Mouse (Mus musculus) cortical plate, adult 2 months (tissue): ENCODE data around the gene Sgsm1.

ENCODE experiments used
- CTCF ChIP-seq: fragments of 200-500 bp; IDR thresholded peaks from 2 replicates; pipeline ENCODE4 v1.5.1; 2011; ENCODE audit warnings: mild to moderate bottlenecking, control low read depth, low read length; ENCODE audit not compliant: insufficient read depth; ENCODE audit errors: extremely low read depth
- POLR2A ChIP-seq: fragments of 200-500 bp; IDR thresholded peaks from 2 replicates; pipeline ENCODE4 v1.6.1; 2011; ENCODE audit warnings: mild to moderate bottlenecking, low read length, control low read depth; ENCODE audit not compliant: insufficient read depth; ENCODE audit errors: extremely low read depth

GRCm38 (mm10) chr5:113214455-113214854 lies 96.1 kb downstream of the Sgsm1 start:
- TF ChIP-seq POLR2A (no peak), CTCF (no peak)
